Mouse (Mus musculus): Measurements from ENCODE around the gene Wfdc1.

DNA sequence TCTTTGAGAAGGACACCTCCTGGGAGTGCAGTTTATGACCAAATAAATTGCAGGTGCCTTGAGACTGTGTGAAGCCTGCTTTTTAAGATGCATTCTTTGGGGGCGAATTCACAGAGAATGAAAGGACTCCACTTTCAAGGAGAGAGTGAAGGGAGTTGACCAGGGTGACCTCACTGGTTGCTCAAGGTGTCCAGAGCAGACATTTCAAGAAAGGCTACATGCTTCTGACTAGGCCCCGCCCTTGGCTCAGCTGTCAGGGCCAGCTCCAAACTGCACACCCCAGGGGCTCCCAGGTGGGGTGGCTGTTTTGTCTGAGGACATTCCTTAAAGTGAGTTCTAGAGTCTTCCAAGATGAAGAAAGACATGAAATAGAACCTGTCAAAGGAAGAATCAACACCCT lies 31.0 kb downstream of the Wfdc1 start:
- TF ChIP-seq E2F4 (IDR thresholded peaks at IDR 0.05; ENCODE audit: borderline replicate concordance, low read depth, low read length) (no peak), ZKSCAN1 (IDR thresholded peaks at IDR 0.05; ENCODE audit: low read depth, low read length) (no peak), ZC3H11A (IDR thresholded peaks at IDR 0.05; ENCODE audit: low read depth, low read length) (no peak), RAD21 (IDR thresholded peaks at IDR 0.05; ENCODE audit: low read depth, low read length) (no peak), CTCF (IDR thresholded peaks at IDR 0.05 in 2 of 3, conservative IDR thresholded peaks at IDR 0.05 in 1 of 3; ENCODE audit: control insufficient read depth in 1 of 3, insufficient read depth in 1 of 3, low read depth in 2 of 3, low read length in 3 of 3, poor library complexity in 1 of 3, severe bottlenecking in 1 of 3) (no peak), MYC (IDR thresholded peaks at IDR 0.05; ENCODE audit: low read depth, low read length) (no peak), POLR2A (IDR thresholded peaks at IDR 0.05; ENCODE audit: control insufficient read depth in 1 of 2, insufficient read depth in 1 of 2, low read depth in 1 of 2, low read length in 2 of 2, poor library complexity in 1 of 2) (no peak), MAFK (IDR thresholded peaks at IDR 0.05; ENCODE audit: borderline replicate concordance, low read depth, low read length) (no peak), POLR2AphosphoS5 (IDR thresholded peaks at IDR 0.05; ENCODE audit: borderline replicate concordance, low read depth, low read length) (no peak), USF1 (IDR thresholded peaks at IDR 0.05; ENCODE audit: low read depth, low read length) (no peak), ZMIZ1 (IDR thresholded peaks at IDR 0.05; ENCODE audit: low read depth, low read length) (no peak)

Data from MEL (cell line).